Mouse (Mus musculus) kidney, adult 11 months (tissue): ENCODE measurements around the gene Sstr3.

Experiments
- DNase-seq: peaks from one replicate; pipeline ENCODE4 v3.0.0; 2022

Sstr3 gene

GRCm38 (mm10) chr15:78559141-78559979, 14.9 kb upstream of the Sstr3 start:
- no peak for DNase-seq

- DNase-seq = no peak
Measured at GRCm38 (mm10) chr15:78557693-78558535, 13.4 kb upstream of the Sstr3 start.

DNA sequence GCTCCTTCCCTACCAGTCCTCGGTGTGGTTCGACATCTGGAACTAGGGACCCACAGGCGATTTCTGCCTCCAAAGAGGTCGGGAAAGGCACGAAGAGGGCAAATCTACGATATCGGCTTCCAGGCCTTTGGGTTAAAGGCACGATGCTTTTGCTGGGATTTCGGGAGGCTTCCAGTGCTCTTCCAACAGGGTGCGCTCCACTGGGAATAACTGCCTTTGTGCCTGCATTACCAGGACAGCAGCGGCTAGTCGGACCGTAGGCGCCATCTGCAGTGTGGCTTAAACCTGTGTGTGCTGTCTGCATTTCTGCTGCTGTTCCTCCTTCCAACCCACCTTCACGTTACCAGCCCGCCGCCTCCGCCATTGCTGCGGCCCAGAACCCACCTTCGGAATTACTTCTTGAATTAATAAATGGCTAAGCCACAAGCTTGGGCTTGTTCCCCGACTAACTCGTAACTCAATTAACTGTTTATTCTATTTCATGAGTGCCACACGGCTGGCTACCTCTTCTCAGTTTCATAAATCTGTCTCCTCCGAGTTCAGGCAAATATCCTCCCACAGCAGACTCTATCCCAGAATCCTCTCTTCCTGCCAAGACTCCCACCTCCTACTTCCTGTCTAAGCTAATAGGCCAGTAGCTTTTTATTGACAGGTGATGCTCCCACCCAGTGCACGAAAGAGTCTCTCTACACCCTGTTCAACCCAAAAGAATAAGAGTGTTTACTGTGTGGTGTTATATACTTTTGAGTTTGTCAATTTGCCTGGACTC, 10.2 kb upstream of the Sstr3 start:
- DNase-seq = no peak

GRCm38 (mm10) chr15:78549189-78549734, 4.8 kb upstream of the Sstr3 start:
- no peak for DNase-seq

- no peak for DNase-seq
Measured at GRCm38 (mm10) chr15:78548711-78549110, 4.2 kb upstream of the Sstr3 start.

- no peak for DNase-seq
Measured at GRCm38 (mm10) chr15:78548336-78548665, 3.8 kb upstream of the Sstr3 start.

GRCm38 (mm10) chr15:78547415-78548335, 3.2 kb upstream of the Sstr3 start:
- DNase-seq = peak; percentile 79

DNA sequence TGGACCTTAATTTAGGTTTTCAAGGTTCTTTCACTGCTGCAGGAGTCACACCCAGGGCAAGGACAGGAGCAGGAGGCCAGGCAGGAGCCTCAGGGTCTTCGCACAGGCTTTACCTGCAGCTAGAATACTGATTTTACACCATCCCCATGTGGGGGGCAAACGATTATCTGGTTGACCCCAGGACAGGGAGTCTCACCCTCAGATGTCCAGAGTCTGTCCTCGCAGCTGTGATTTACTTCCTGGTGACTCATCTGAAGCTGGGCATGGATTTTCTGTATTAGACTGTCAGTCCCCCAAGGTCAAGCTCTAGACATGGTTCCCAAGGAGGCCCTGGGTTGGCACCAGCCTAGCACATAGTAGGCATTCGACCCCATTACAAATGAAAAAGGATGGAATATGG, 1.6 kb upstream of the Sstr3 start:
- DNase-seq = no peak

DNA sequence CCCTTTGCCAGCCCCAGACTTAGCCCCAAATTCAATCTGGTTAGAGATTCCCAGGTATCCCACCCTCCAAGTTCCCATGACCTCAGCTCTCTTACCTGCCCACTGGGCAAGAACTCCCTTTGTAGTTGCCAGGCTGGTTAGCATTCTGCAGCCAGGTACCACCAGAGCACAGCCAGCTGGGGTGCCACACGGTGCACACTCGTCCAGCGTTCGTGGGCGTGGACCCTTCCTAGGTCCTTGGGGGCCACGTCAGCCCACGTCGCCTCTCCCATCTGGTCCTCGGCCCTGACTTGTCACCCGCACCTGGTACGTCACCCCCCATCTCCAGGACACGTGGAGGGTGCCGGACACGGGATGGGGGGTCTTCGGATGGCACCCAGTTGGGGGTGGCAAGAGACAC, 444 bp downstream of the Sstr3 start:
- DNase-seq = no peak

DNA sequence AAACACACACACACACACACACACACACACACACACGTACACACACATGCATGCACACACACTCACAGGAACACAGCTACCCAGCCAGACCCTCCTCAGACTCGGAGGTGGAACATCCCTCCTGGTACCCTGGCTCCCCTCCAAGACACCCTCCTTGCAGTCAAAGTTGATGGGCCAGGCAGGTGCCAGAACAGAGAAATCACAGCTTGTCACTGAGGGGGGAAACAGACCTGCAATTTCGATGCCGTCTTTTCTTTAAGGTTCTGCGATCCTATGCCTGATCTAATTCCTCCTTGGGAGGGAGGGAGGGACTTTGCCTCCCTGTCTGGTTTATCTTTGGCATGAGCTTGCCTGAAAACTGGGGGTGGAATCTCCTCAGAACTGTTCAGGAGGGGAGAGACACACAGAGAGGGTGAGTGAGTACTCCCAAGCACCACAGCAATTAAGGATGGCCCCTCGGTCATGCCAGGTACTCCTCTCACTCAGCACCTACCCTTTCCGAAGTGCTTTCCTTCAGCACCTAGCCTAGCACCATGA, 1.6 kb downstream of the Sstr3 start:
- no peak for DNase-seq

DNA sequence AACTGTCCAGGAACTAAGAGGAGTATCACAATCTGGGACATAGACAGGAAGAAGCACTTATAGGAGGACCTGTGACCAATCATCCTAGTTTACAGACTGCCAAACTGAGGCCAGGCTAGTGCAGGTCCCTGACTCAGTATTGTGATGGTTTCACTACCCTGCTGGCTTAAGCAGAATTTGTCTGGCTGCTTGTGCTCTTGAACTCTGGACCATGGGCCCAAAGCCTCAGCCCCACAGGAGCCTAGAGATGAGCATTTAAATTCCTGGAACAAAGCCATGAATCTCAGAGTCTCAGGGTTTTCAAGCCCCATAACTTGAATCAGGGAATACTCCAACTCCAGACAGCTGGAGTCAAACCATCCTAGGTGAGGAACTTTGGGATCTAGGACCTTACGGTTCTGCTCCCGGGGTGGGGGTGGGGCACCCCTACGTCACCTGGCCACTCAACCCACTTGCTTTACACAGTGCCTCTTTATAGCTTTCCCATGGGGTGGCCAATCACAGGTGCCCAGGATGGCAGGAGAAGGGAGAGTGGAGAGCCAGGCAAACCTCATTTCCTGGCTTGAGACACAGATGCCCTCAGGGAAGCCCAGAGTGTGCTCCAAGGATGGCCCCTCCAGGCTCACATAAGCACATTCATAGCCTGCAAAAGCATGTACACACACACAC, 2.3 kb downstream of the Sstr3 start:
- peak; percentile 37 for DNase-seq

GRCm38 (mm10) chr15:78541606-78542005, 2.9 kb downstream of the Sstr3 start:
- no peak for DNase-seq

DNA sequence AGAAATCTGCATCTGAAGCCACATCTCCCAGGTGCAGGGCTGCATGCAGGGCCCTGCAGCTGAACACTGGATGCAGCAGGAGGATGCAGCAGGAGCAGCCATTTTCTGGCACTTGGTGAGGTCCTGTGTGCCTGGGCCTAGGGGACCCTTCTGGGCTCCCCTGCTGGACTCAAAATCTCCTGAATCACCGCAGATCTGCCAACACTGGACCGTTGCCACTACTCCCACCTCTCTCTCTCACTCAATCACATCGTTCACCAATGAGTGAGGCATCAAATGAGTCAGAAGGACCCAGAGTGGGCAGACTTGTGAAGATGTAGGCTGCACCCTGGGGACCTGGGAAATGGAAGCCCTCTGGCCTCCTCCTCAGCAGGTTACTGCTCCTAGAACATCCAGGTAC, 3.4 kb downstream of the Sstr3 start:
- no peak for DNase-seq

GRCm38 (mm10) chr15:78535723-78536421, 8.6 kb downstream of the Sstr3 start:
- no peak for DNase-seq

GRCm38 (mm10) chr15:78533346-78533835, 11.1 kb downstream of the Sstr3 start:
- DNase-seq = peak; percentile 42

- DNase-seq = no peak
Measured at GRCm38 (mm10) chr15:78532566-78533345, 11.7 kb downstream of the Sstr3 start.

GRCm38 (mm10) chr15:78531901-78532469, 12.5 kb downstream of the Sstr3 start:
- peak; percentile 99 for DNase-seq

GRCm38 (mm10) chr15:78531451-78531720, 13.1 kb downstream of the Sstr3 start:
- no peak for DNase-seq
